Mouse (Mus musculus) heart, postnatal 0 days (tissue): ENCODE measurements around the gene Ccdc194. TPM values are rescaled to one million over a fixed set of nuclear protein-coding genes. Genes with fewer than 3 reads are reported as not detected.

Experiments
- ATAC-seq: fragments of 200-750 bp; cut with Nextera tagmentation; 2 replicates; pipeline ENCODE4 v1.8.0; 2017; ENCODE audit warnings: low read depth, moderate number of reproducible peaks, moderate library complexity; ENCODE audit not compliant: insufficient read depth
- DNase-seq: peaks from one replicate; pipeline ENCODE4 v3.0.0-alpha.2; 2016; ENCODE audit warnings: low spot score
- H3K27ac ChIP-seq: fragments of 300-500 bp; sonication (generic); 2 replicates; pipeline ENCODE4 v1.5.1; 2014; ENCODE audit warnings: low read depth, mild to moderate bottlenecking
- H3K27me3 ChIP-seq: fragments of 300-500 bp; sonication (generic); 2 replicates; pipeline ENCODE4 v1.6.1; 2014; ENCODE audit warnings: low read length, mixed read lengths; ENCODE audit not compliant: control insufficient read depth, insufficient read depth
- H3K36me3 ChIP-seq: fragments of 300-500 bp; sonication (generic); replicated peaks from 2 replicates; pipeline ENCODE4 v1.6.1; 2014; ENCODE audit warnings: low read length, mixed read lengths; ENCODE audit not compliant: control insufficient read depth, insufficient read depth
- H3K4me1 ChIP-seq: fragments of 300-500 bp; sonication (generic); 2 replicates; pipeline ENCODE4 v1.6.1; 2014; ENCODE audit warnings: antibody characterized with exemption; ENCODE audit not compliant: control insufficient read depth, insufficient read depth
- H3K4me2 ChIP-seq: fragments of 300-500 bp; sonication (generic); 2 replicates; pipeline ENCODE4 v1.6.1; 2014; ENCODE audit warnings: low read depth, mild to moderate bottlenecking, low read length, moderate library complexity
- H3K4me3 ChIP-seq: fragments of 300-500 bp; sonication (generic); 2 replicates; pipeline ENCODE4 v1.5.1; 2014; ENCODE audit warnings: low read depth, low read length
- H3K9ac ChIP-seq: fragments of 300-500 bp; sonication (generic); replicated peaks from 2 replicates; pipeline ENCODE4 v1.6.1; 2014; ENCODE audit warnings: low read depth, low read length, mixed read lengths
- H3K9me3 ChIP-seq: fragments of 300-500 bp; sonication (generic); replicated peaks from 2 replicates; pipeline ENCODE4 v1.6.1; 2016; ENCODE audit warnings: low read length; ENCODE audit not compliant: control insufficient read depth
- CTCF ChIP-seq: IDR thresholded peaks from 2 replicates; pipeline ENCODE4 v1.5.1; 2016; ENCODE audit warnings: antibody characterized with exemption, control low read depth, low read depth
- EP300 ChIP-seq: IDR thresholded peaks from 2 replicates; pipeline ENCODE4 v1.6.1; 2016; ENCODE audit warnings: antibody characterized with exemption, low read depth
- whole genome bisulfite sequencing: fragments of 180-500 bp; shearing (Covaris S2); extraction: QIAGEN DNeasy Blood & Tissue Kit; methylation state at CpG from one replicate; pipeline ENCODE4 v1.1.7; 2014; 5-methylcytosine and 5-hydroxymethylcytosine counted together
- polyA plus RNA-seq: library from polyadenylated mRNA; unstranded; fragments of >200 nt; fragmentation: Nextera tagmentation; extraction: Ambion mirVana; gene quantifications from 2 replicates; pipeline ENCODE4 v1.2.1, GENCODE M21; 2015
- total RNA-seq: library from RNA; depleted of rRNA; stranded (reverse); fragments of >200 nt; gene quantifications from 2 replicates; pipeline ENCODE4 v1.2.3, GENCODE M21; 2014; ENCODE audit warnings: low replicate concordance

The Ccdc194 gene
- total and polyA plus RNA-seq, 2 experiments from 2014 or later = 0.12 TPM; not detected in 1

- Histone ChIP-seq H3K4me1 (no peaks in the 10 kb centered on the region), H3K9me3 (no peaks in the 10 kb centered on the region), H3K27ac (no peak overlapping the region), H3K4me2 (no peak overlapping the region), H3K4me3 (no peak overlapping the region), H3K36me3 (no peaks in the 10 kb centered on the region), H3K9ac (no peak overlapping the region), H3K27me3 (peaks cover 17% of the 10 kb centered on the region)
- TF ChIP-seq EP300 = no peak
- TF ChIP-seq CTCF = no peak
- DNase-seq (no peak), ATAC-seq (no peak)
- WGBS = 66% methylated on average over 5 of the region's 5 CpGs
These were observed 10.5 kb downstream of the Ccdc194 start for GRCm38 (mm10) chr8:71515043-71515442.

DNA sequence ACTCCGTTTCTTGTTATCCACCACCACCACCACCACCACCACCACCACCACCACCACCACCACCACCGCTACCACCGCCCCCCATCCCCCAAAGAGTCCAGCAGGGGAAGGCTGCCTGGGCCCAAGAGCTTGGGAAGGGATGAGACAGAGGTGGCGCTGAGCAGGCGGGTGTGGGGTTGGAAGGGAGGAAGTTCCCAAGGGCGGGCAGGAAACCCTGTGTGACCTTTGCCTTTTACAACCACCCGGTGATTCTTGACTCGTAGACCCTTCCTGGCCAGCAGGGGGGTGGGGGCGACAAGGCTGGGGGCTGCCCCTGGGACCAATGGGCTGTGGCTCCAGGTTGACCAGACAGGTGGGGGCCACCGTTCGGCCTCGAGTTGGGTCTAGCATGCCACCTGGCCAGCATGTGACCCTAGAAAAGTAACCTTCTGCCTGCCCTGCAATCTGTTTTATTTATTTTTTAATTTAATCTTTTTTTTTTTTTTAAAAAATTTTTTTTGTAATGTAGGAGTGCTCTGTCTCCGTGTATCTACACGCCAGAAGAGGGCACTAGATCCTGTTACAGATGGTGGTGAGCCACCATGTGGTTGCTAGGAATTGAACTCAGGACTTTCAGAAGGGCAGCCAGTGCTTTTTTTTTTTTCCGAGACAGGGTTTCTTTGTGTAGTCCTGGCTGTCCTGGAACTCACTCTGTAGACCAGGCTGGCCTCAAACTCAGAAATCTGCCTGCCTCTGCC is 12.3 kb downstream of the Ccdc194 start:
- Histone ChIP-seq H3K9ac (no peak overlapping the region), H3K4me2 (no peak overlapping the region), H3K4me1 (no peaks in the 10 kb centered on the region), H3K4me3 (no peak overlapping the region), H3K27me3 (peaks cover 31% of the 10 kb centered on the region), H3K36me3 (no peaks in the 10 kb centered on the region), H3K27ac (no peak overlapping the region), H3K9me3 (no peaks in the 10 kb centered on the region)
- WGBS = 64% methylated on average over 15 of the region's 15 CpGs
- DNase-seq (no peak), ATAC-seq (no peak)
- no peak for TF ChIP-seq EP300
- no peak for TF ChIP-seq CTCF

GRCm38 (mm10) chr8:71511644-71512043 is 13.9 kb downstream of the Ccdc194 start, which contains the start of gene Plvap:
Gene Plvap, minus strand, starts transcription at chr8:71511752.
- peak; percentile 13; the same call in 1 of the 2 replicates for ATAC-seq

GRCm38 (mm10) chr8:71509316-71509715 is 16.2 kb downstream of the Ccdc194 start:
- ATAC-seq = no peak
- Histone ChIP-seq H3K36me3 (no peaks in the 10 kb centered on the region), H3K9me3 (no peaks in the 10 kb centered on the region), H3K4me3 (no peak overlapping the region), H3K27me3 (peaks cover 62% of the 10 kb centered on the region), H3K9ac (no peak overlapping the region), H3K27ac (no peak overlapping the region), H3K4me2 (no peak overlapping the region; the same call in 1 of the 2 replicates), H3K4me1 (0 out of 2 replicates have a peak, but pooled peaks cover 3% of the 10 kb centered on the region)
- no peak for DNase-seq
- TF ChIP-seq EP300 = no peak
- TF ChIP-seq CTCF = no peak
- 67% methylated on average over 2 of the region's 2 CpGs for WGBS

More at GRCm38 (mm10) chr8:71511644-71512043, 13.9 kb downstream of the Ccdc194 start, which contains the start of gene Plvap:
- H3K9ac ChIP-seq = no peak within 1 kb of the TSS
- peak within 1 kb of the TSS; percentile 15 for H3K4me3 ChIP-seq
- H3K27me3 ChIP-seq = peaks cover 46% of the 10 kb centered on the region
- 0 out of 2 replicates have a peak, but pooled peaks cover 3% of the 10 kb centered on the region for H3K4me1 ChIP-seq
- H3K4me2 ChIP-seq = peak within 1 kb of the TSS; percentile 23
- no peak for DNase-seq
- H3K27ac ChIP-seq = no peak within 1 kb of the TSS
- 27% methylated on average over 12 of the region's 14 CpGs for WGBS
- no peaks in the 10 kb centered on the region for H3K9me3 ChIP-seq
- no peaks in the 10 kb centered on the region for H3K36me3 ChIP-seq
- no peak for TF ChIP-seq EP300
- no peak for TF ChIP-seq CTCF

DNA sequence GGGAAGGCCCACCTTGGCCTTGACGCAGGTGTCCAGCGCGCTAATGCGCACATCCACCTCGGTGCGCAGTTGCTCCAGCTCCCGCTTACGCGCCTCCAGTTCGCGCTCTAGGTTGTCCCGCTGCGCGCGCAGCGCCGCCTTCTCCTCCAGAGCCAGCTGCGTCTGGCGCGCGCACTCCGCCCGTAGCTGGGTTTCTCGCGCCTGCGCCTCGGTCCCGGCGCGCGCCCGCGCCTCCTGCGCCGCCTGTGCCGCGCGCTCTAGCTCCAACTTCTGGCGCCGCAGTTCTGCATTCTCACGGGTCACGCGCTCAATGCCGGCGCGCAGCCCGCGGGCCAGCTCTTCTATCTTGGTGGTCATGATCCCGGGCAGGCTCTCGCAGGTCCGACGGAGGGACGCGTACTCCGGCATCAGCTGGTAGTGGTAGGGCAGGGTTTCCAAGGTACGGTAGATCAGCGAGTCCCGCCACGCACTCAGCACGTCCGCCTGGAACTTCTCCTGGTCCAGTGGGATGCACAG is 17.9 kb downstream of the Ccdc194 start:
- Histone ChIP-seq H3K27me3 (peaks cover 62% of the 10 kb centered on the region), H3K9ac (no peak overlapping the region), H3K9me3 (no peaks in the 10 kb centered on the region), H3K4me3 (peak overlapping the region; percentile 48), H3K4me2 (peak overlapping the region; percentile 83), H3K36me3 (no peaks in the 10 kb centered on the region), H3K4me1 (0 out of 2 replicates have a peak, but pooled peaks cover 3% of the 10 kb centered on the region), H3K27ac (no peak overlapping the region)
- under 1% methylated on average over 58 of the region's 61 CpGs for WGBS
- ATAC-seq (peak; percentile 77), DNase-seq (peak; percentile 86)
- no peak for TF ChIP-seq EP300
- TF ChIP-seq CTCF = no peak
